Mouse (Mus musculus) B cell, adult 67 days (primary cell): ENCODE data around the gene Adh4. TPM values are rescaled to one million over a fixed set of nuclear protein-coding genes. Genes with fewer than 3 reads are reported as not detected.

Experiments used
- total RNA-seq, 2 experiments: library from RNA; stranded (reverse); gene quantifications; 4 replicates each; pipeline ENCODE4 v1.2.4; 2023

The Adh4 gene
- not detected for total RNA-seq

DNA sequence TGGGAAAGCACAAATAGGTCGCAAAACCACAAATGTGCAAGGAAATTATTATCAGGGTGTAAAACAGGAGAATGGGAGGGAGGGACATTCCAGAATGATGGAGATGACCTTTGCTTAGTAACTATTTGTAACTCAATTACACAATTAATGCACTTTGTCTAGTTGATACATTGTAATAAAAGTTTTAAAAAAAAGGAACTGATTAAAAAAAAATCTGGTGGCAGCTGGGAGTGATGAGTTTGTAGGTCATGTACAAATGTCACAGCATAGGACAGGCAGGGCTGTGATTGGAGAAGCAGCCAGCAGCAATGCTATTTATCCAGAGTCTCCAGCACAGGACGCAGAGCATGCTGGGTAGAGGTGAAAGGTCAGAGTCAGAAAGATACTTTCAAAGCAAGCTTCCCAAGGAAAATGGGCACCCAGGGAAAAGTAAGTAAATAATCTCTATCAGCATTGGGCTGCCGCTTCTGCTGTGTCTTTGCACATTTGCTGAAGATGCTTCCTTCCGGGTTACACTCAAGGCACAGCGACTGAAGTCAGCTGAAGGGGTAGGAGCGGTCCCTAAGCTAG, at the start of gene Adh4:
Gene Adh4, plus strand, starts transcription at position 346 of the 570 bp plus-strand sequence.

DNA sequence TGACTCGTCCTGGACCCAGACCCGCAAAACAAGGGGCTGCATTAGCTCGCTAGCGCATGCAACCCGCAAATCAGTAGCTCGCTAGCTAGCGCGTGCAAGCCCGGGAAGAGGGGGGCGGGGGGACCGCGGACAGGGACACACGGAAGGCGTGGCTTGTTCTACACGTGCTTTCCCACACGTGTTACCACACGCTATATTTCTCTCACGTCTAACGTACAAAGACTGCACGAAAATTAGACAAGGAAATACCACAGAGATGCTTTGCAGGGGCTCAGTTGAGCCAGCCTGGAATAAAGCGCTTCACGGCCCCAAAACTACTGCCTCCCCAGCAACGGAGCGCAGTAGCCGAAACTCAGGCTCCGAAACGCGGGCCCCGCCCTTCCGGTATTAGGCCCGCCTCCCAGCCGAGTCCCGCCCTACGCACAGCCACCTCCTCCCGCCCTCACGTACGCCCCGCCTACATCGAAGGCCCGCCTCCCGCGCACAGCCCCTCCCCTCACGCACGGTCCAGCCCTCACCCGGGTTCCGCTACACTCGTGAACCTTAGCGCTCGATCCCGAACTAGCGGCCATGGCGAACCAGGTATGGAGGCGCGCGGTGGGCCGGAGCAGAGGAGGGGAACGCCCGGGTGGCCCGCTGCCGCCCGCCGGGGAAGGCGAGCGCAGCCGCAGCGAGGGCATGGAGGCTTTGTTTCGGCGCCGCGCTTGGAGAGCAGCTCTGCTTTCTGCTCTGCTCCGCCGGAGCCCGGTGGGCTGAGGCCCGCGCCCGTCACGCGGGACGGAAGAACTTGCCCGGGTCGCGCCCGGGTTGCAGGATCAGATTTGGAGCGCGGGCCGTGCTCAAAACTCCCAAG, 27.6 kb downstream of the Adh4 start, which contains the start of gene Adh5:
Gene Adh5, plus strand, starts transcription at position 482 of the 853 bp plus-strand sequence.

Other genes with a start within 250 kb of the Adh4 start
- not detected for gene 4930579F01Rik, start 221.6 kb upstream of the Adh4 start, total RNA-seq
- not detected for gene Adh7, start 197.7 kb upstream of the Adh4 start, total RNA-seq
- gene Adh1, start 154.5 kb upstream of the Adh4 start, total RNA-seq, result not detected
- not detected for gene Adh6a, start 102.2 kb upstream of the Adh4 start, total RNA-seq
- not detected for gene Adh6b, start 73.7 kb upstream of the Adh4 start, total RNA-seq
- gene Adh5, start 27.6 kb downstream of the Adh4 start, total RNA-seq, result 10 to 100 TPM; 59.9 to 72.0 TPM
- gene Metap1, start 74.0 kb downstream of the Adh4 start, total RNA-seq, result 10 to 100 TPM; 49.0 to 49.1 TPM
- 10 to 100 TPM; 72.4 to 73.2 TPM for gene Eif4e, start 110.7 kb downstream of the Adh4 start, total RNA-seq